Mouse (Mus musculus): ENCODE results near the gene Il5ra. TPM values are rescaled to one million over a fixed set of nuclear protein-coding genes. Genes with fewer than 3 reads are reported as not detected.

Il5ra gene
- polyA plus RNA-seq (2015; fragmentation: Nextera tagmentation; extraction: Ambion mirVana), result not detected in 2 replicates

GRCm38 (mm10) chr6:106748887-106749388 lies at the start of gene Il5ra:
TSS of gene Il5ra (minus strand) at chr6:106749037.

GRCm38 (mm10) chr6:106768640-106769289 lies 19.9 kb upstream of the Il5ra start, which contains the start of gene Trnt1:
TSS of gene Trnt1 (plus strand) at chr6:106769120.

Other genes starting within 250 kb of the Il5ra start
- 49.8 and 58.0 TPM in 2 replicates for gene Trnt1, start 20.1 kb upstream of the Il5ra start, polyA plus RNA-seq (2015; fragmentation: Nextera tagmentation; extraction: Ambion mirVana)
- 52.0 and 52.6 TPM in 2 replicates for gene Crbn, start 51.0 kb upstream of the Il5ra start, polyA plus RNA-seq (2015; fragmentation: Nextera tagmentation; extraction: Ambion mirVana)